In genomic region chr19:38319168-38319567, GRCm38 (mm10) we compare ENCODE assay signal across 19 mouse cellular contexts. TPM values are rescaled to one million over a fixed set of nuclear protein-coding genes. Genes with fewer than 3 reads are reported as not detected.
"Had no signal": no experiment of that assay in that cellular context is flagged by ENCODE, and none has a peak within 500 bp of the region (broad histone marks: within the 10 kb centered on the region; RNA-seq: fewer than 3 reads in every experiment).

No protein-coding gene starts in this region.

- H3K9ac ChIP-seq: lung, embryonic 15.5 days; midbrain, embryonic 13.5 days; midbrain, embryonic 15.5 days; neural tube, embryonic 12.5 days; stomach, embryonic 15.5 days had no signal

- H3K9me3 ChIP-seq: lung, embryonic 15.5 days; midbrain, embryonic 13.5 days; midbrain, embryonic 15.5 days; neural tube, embryonic 12.5 days; stomach, embryonic 15.5 days had no signal

- DNase-seq: lung, adult 2 months; lung, postnatal 14 days; lung, postnatal 36 days; right cerebral cortex, postnatal 14 days; thymus, adult 2 months; thymus, postnatal 25 days; thymus, postnatal 4 days had no signal

- H3K4me3 ChIP-seq: lung, embryonic 15.5 days; megakaryocyte, embryonic 14.5 days; midbrain, embryonic 13.5 days; midbrain, embryonic 15.5 days; neural tube, embryonic 12.5 days; stomach, embryonic 15.5 days had no signal

- H3K4me1 ChIP-seq: lung, embryonic 15.5 days; megakaryocyte, embryonic 14.5 days; neural tube, embryonic 12.5 days; stomach, embryonic 15.5 days had no signal

- H3K36me3 ChIP-seq: lung, embryonic 15.5 days; midbrain, embryonic 13.5 days; midbrain, embryonic 15.5 days; neural tube, embryonic 12.5 days; stomach, embryonic 15.5 days had no signal

- H3K27ac ChIP-seq: lung, embryonic 15.5 days; macrophage; midbrain, embryonic 13.5 days; midbrain, embryonic 15.5 days; neural tube, embryonic 12.5 days; stomach, embryonic 15.5 days; stomach, postnatal 0 days had no signal

- ATAC-seq: lung, postnatal 0 days; midbrain, embryonic 13.5 days; midbrain, embryonic 15.5 days had no signal

- H3K4me2 ChIP-seq: lung, embryonic 15.5 days; midbrain, embryonic 11.5 days; midbrain, embryonic 13.5 days; midbrain, embryonic 15.5 days; neural tube, embryonic 12.5 days; stomach, embryonic 15.5 days had no signal

- H3K27me3 ChIP-seq: lung, embryonic 15.5 days; midbrain, embryonic 13.5 days; midbrain, embryonic 15.5 days; neural tube, embryonic 12.5 days; stomach, embryonic 15.5 days had no signal

RNA-seq across cellular contexts. Expression of gene Lgi1, which starts 54.8 kb away (rescaled TPM):
- total RNA-seq: monocyte, adult 5-6 weeks; neutrophil, adult 5-6 weeks had no signal
- polyA plus RNA-seq: macrophage had no signal
